8 mouse cellular contexts compared by ENCODE assay signal in the genomic region with DNA sequence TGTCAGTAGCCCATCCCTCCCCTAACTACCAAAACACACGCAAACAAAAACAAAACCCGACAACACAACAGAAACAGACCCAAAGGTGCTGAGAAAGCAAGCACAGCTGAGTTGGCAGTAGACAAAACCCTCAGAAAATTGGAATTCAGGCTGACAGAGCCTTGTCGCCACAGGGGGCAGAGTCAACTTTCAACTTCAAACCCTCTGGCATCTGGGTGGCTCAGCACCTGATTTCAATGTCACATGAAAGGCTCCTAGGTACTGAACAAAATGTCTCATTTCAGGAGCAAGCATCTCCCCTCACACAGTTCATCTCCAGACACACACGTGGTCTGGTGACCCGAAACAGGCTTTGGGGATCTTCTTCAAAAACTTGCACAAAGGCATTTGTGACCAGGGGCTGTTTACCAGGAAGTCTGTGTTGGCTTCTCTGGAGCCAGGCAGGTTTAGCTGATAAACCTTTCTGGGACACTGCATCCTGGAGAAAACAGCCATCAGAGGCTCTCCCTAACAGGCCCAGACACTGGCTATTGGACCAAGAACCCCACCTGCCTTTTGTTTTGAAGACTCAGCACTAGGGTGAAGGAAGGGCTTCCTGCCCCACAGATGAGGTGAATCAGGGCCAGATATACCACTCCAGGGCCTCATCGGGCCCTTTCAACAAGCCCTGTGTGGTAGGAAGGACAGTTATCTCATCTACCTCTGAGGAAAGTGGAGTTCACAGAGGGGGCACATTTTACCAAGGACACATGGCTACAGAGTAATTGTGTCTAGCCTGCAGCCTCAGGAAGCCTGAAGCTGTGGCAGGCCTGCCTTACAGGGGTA.
A peak's percentile ranks its signal among the peaks of the same experiment; 100 is the strongest.
DNase-seq lines count a peak whose midpoint lies in the region; ATAC-seq and TF ChIP-seq lines count a peak whose summit lies in the region.

No protein-coding gene starts in this region.

- WGBS in heart, embryonic 16.5 days, result 51% methylated on average over 6 of the region's 6 CpGs
- WGBS in heart, postnatal 0 days, result 54% methylated on average over 6 of the region's 6 CpGs

- 0 out of 2 replicates have a peak, but pooled peaks have one; percentile 41 for TF ChIP-seq EP300 in CH12.LX (IDR thresholded peaks at IDR 0.05; ENCODE audit: low read length)
- TF ChIP-seq EP300 in heart, postnatal 0 days (IDR thresholded peaks at IDR 0.05; ENCODE audit: low read depth), result no peak

- peak; percentile 24 for TF ChIP-seq RAD21 in CH12.LX (IDR thresholded peaks at IDR 0.05; ENCODE audit: low read depth, low read length)

- no peak for TF ChIP-seq POLR2A in CH12.LX (IDR thresholded peaks at IDR 0.05; ENCODE audit: low read depth, low read length)
- no peak for TF ChIP-seq POLR2A in myocyte (IDR thresholded peaks at IDR 0.05; ENCODE audit: insufficient read length, low read depth)

- peak; percentile 26 to 42; a peak in 2 of 4 replicates for TF ChIP-seq CTCF in CH12.LX (conservative IDR thresholded peaks at IDR 0.05 in 1 of 2, IDR thresholded peaks at IDR 0.05 in 1 of 2; ENCODE audit: low read depth in 2 of 2, low read length in 2 of 2)
- no peak for TF ChIP-seq CTCF in heart, postnatal 0 days (IDR thresholded peaks at IDR 0.05; ENCODE audit: low read depth)

- no peaks in the 10 kb centered on the region for H3K27me3 ChIP-seq in heart, embryonic 16.5 days (ENCODE audit: control insufficient read depth, insufficient read depth, low read length)
- H3K27me3 ChIP-seq in CH12.LX (replicated peaks), result no peaks in the 10 kb centered on the region
- no peaks in the 10 kb centered on the region for H3K27me3 ChIP-seq in heart, postnatal 0 days (ENCODE audit: control insufficient read depth, insufficient read depth, low read length)
- H3K27me3 ChIP-seq in myocyte (ENCODE audit: control insufficient read depth, insufficient read depth, insufficient read length), result no peaks in the 10 kb centered on the region

- H3K4me1 ChIP-seq in heart, embryonic 16.5 days (ENCODE audit: control insufficient read depth, insufficient read depth, low read length), result peaks cover 80% of the 10 kb centered on the region
- peaks cover 35 to 83% of the 10 kb centered on the region in 2 experiments for H3K4me1 ChIP-seq in CH12.LX (ENCODE audit: control insufficient read depth in 1 of 2, insufficient read depth in 2 of 2)
- H3K4me1 ChIP-seq in heart, postnatal 0 days (ENCODE audit: control insufficient read depth, insufficient read depth), result peaks cover 55% of the 10 kb centered on the region

- dilution Hi-C loops in CH12.LX (cut with MboI; ENCODE audit: extremely low pct_ligation_motif_present, extremely low pct_unique_long_range_greater_than_20kb, low sequenced_read_pairs), result no loop called here

- no peak overlapping the region for H3ac ChIP-seq in myocyte (ENCODE audit: control insufficient read depth, insufficient read length)

- no peak overlapping the region for H3K4me3 ChIP-seq in heart, embryonic 16.5 days (ENCODE audit: low read length)
- peak overlapping the region in 1 of 3 experiments; percentile 21 for H3K4me3 ChIP-seq in CH12.LX (replicated peaks in 1 of 3; ENCODE audit: low read depth in 2 of 3, low read length in 2 of 3, poor library complexity in 1 of 3)
- H3K4me3 ChIP-seq in heart, postnatal 0 days (ENCODE audit: low read depth, low read length), result no peak overlapping the region
- H3K4me3 ChIP-seq in myocyte, result no peak overlapping the region

- H3K9me3 ChIP-seq in heart, embryonic 16.5 days (replicated peaks; ENCODE audit: control insufficient read depth, low read length), result no peaks in the 10 kb centered on the region
- H3K9me3 ChIP-seq in CH12.LX (replicated peaks; ENCODE audit: low read length), result no peaks in the 10 kb centered on the region
- no peaks in the 10 kb centered on the region for H3K9me3 ChIP-seq in heart, postnatal 0 days (replicated peaks; ENCODE audit: control insufficient read depth, low read length)

- H3K79me2 ChIP-seq in CH12.LX (replicated peaks; ENCODE audit: control insufficient read depth, extremely low read depth, insufficient read depth, poor library complexity, severe bottlenecking) (no peaks in the 10 kb centered on the region), myocyte (ENCODE audit: control insufficient read depth, insufficient read depth) (peaks cover 56% of the 10 kb centered on the region)

- H3K27ac ChIP-seq in heart, embryonic 16.5 days (ENCODE audit: low read length), result peak overlapping the region; percentile 74
- no peak overlapping the region for H3K27ac ChIP-seq in CH12.LX (ENCODE audit: insufficient read depth, low read depth)
- peak overlapping the region; percentile 39 for H3K27ac ChIP-seq in heart, postnatal 0 days (ENCODE audit: low read depth)

- ATAC-seq in heart, embryonic 16.5 days (replicated peaks; ENCODE audit: extremely low read depth, insufficient read depth, low FRiP score), result no peak
- ATAC-seq in heart, postnatal 0 days (ENCODE audit: insufficient read depth, low read depth), result no peak

- in situ Hi-C loops in CH12.LX (cut with MboI; ENCODE audit: low pct_ligation_motif_present, low pct_unique_long_range_greater_than_20kb, low sequenced_read_pairs), result loop anchor here (10.0 kb wide), 1 partner anchor 175 kb away; no protein-coding TSS in a partner anchor

- no peak for DNase-seq in heart, postnatal 14 days
- DNase-seq in CH12.LX (ENCODE audit: extremely low read depth), result peak; percentile 65
- no peak for DNase-seq in heart, postnatal 0 days (ENCODE audit: low spot score)
- no peak for DNase-seq in right cerebral cortex, postnatal 10 days (ENCODE audit: low spot score in 2 of 2)
- DNase-seq in ovary, postnatal 10 days (ENCODE audit: low spot score), result no peak
- no peak for DNase-seq in right cerebral cortex, postnatal 14 days

- H3K9ac ChIP-seq in heart, embryonic 16.5 days (ENCODE audit: low read length), result peak overlapping the region; percentile 28
- H3K9ac ChIP-seq in CH12.LX (ENCODE audit: insufficient read depth, low read depth), result no peak overlapping the region
- no peak overlapping the region for H3K9ac ChIP-seq in heart, postnatal 0 days (replicated peaks; ENCODE audit: low read depth, low read length)

- no peaks in the 10 kb centered on the region for H3K36me3 ChIP-seq in heart, embryonic 16.5 days (ENCODE audit: control insufficient read depth, insufficient read depth)
- H3K36me3 ChIP-seq in CH12.LX (replicated peaks in 1 of 2; ENCODE audit: control insufficient read depth in 1 of 2, insufficient read depth in 1 of 2, low read length in 1 of 2) (peaks cover 0 to 29% of the 10 kb centered on the region in 2 experiments), myocyte (ENCODE audit: control insufficient read depth, insufficient read depth) (peaks cover 3% of the 10 kb centered on the region)
- H3K36me3 ChIP-seq in heart, postnatal 0 days (replicated peaks; ENCODE audit: control insufficient read depth, insufficient read depth, low read length), result no peaks in the 10 kb centered on the region

- intact Hi-C loops in heart, postnatal 14 days (cut with DNase I), result loop anchor here (5.0 kb wide), 1 partner anchor 298 kb away; no protein-coding TSS in a partner anchor

- 0 out of 2 replicates have a peak overlapping the region, but pooled peaks have one; percentile 7 for H3K4me2 ChIP-seq in heart, embryonic 16.5 days (ENCODE audit: low read depth, low read length)
- no peak overlapping the region for H3K4me2 ChIP-seq in CH12.LX (ENCODE audit: insufficient read depth, low read depth, poor library complexity, severe bottlenecking)
- no peak overlapping the region for H3K4me2 ChIP-seq in heart, postnatal 0 days (ENCODE audit: low read depth, low read length)
- peak overlapping the region; percentile 66 for H3K4me2 ChIP-seq in myocyte (ENCODE audit: low read depth)

TF ChIP-seq in CH12.LX, 34 proteins besides CTCF, POLR2A, EP300 and RAD21 (continues in another document):
- no peak for TF ChIP-seq RCOR1 (conservative IDR thresholded peaks at IDR 0.05; ENCODE audit: low read depth, low read length)
- 0 out of 2 replicates have a peak, but pooled peaks have one; percentile 23 for TF ChIP-seq TCF12 (IDR thresholded peaks at IDR 0.05; ENCODE audit: low read depth, low read length)
- no peak for TF ChIP-seq E2F4 (IDR thresholded peaks at IDR 0.05; ENCODE audit: insufficient replicate concordance, low read depth, low read length)
- no peak for TF ChIP-seq JUN (IDR thresholded peaks at IDR 0.05; ENCODE audit: insufficient read depth, low read depth, low read length)
- no peak for TF ChIP-seq ZMIZ1 (IDR thresholded peaks at IDR 0.05; ENCODE audit: low read depth, low read length)
- TF ChIP-seq UBTF (IDR thresholded peaks at IDR 0.05; ENCODE audit: low read depth, low read length), result no peak
- TF ChIP-seq BHLHE40 (IDR thresholded peaks at IDR 0.05; ENCODE audit: low read depth, low read length), result peak; percentile 79
- TF ChIP-seq MEF2A (IDR thresholded peaks at IDR 0.05; ENCODE audit: borderline replicate concordance, low read depth, low read length), result no peak
- 0 out of 2 replicates have a peak, but pooled peaks have one; percentile 5 for TF ChIP-seq SMC3 (IDR thresholded peaks at IDR 0.05; ENCODE audit: low read depth, low read length)
- TF ChIP-seq USF1 (IDR thresholded peaks at IDR 0.05; ENCODE audit: low read depth, low read length), result no peak
- 0 out of 2 replicates have a peak, but pooled peaks have one; percentile 21 for TF ChIP-seq IRF4 (IDR thresholded peaks at IDR 0.05; ENCODE audit: low read depth, low read length)
- 0 out of 2 replicates have a peak, but pooled peaks have one; percentile 17 for TF ChIP-seq ETS1 (conservative IDR thresholded peaks at IDR 0.05; ENCODE audit: low read depth, low read length)

TF ChIP-seq in myocyte, 11 proteins besides CTCF, POLR2A, EP300 and RAD21:
- TF ChIP-seq MYOG (IDR thresholded peaks at IDR 0.05; ENCODE audit: control insufficient read depth in 1 of 3, insufficient read depth in 1 of 3, insufficient read length in 2 of 3, low read depth in 2 of 3) (peak in 1 of 3 experiments; percentile 13), CEBPB (IDR thresholded peaks at IDR 0.05; ENCODE audit: insufficient read depth, poor library complexity, severe bottlenecking) (no peak)

Comparison
In these comparisons a context has a peak if more than half of its experiments do, and no peak if none do; other contexts are left out.
1. H3K4me2 ChIP-seq: peak in heart, embryonic 16.5 days (single experiment) and myocyte (single experiment); none in CH12.LX (single experiment) and heart, postnatal 0 days (single experiment).